9 mouse cellular contexts compared by ENCODE assay signal in the genomic region with DNA sequence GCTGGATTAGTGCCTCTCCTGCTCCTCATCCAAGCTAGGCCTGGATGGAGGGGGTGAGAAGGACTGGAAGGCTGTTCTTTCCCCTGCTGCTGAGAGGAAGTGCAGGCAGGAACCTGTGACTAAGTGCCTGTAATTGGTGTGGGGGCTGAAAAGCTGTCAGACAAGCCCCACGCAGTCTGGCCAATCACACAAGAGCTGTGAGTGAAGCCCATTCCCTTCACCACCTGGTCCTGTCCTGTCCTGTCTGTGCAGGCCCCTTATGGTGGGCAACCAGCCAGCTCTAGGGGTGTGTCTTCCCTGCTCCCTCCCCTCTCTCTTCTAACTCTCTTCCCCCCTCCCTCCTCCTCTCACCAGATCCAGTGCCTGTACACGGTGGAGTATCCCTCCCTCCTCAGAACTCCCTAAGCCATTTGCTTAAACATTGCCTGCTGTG. TPM values are rescaled to one million over a fixed set of nuclear protein-coding genes. Genes with fewer than 3 reads are reported as not detected.
DNase-seq lines count a peak whose midpoint lies in the region; ATAC-seq lines count a peak whose summit lies in the region.
"Had no signal": no experiment of that assay in that cellular context is flagged by ENCODE, and none has a peak within 500 bp of the region (broad histone marks: within the 10 kb centered on the region; RNA-seq: fewer than 3 reads in every experiment).

No protein-coding gene starts in this region.

- no peaks in the 10 kb centered on the region for H3K9me3 ChIP-seq in intestine, embryonic 14.5 days (ENCODE audit: control insufficient read depth, low read length)
- H3K9me3 ChIP-seq in limb, embryonic 12.5 days: 0 out of 2 replicates have a peak, but pooled peaks cover 3% of the 10 kb centered on the region
- no peaks in the 10 kb centered on the region for H3K9me3 ChIP-seq in stomach, embryonic 15.5 days

- H3K4me3 ChIP-seq in intestine, embryonic 14.5 days (ENCODE audit: low read depth, low read length): no peak overlapping the region
- no peak overlapping the region for H3K4me3 ChIP-seq in limb, embryonic 12.5 days (replicated peaks)
- no peak overlapping the region for H3K4me3 ChIP-seq in stomach, embryonic 15.5 days (replicated peaks)

- peak overlapping the region; percentile 18; the same call in 1 of the 2 replicates for H3K4me2 ChIP-seq in intestine, embryonic 14.5 days (ENCODE audit: low read length)
- H3K4me2 ChIP-seq in limb, embryonic 12.5 days: no peak overlapping the region
- no peak overlapping the region for H3K4me2 ChIP-seq in stomach, embryonic 15.5 days

- H3K27me3 ChIP-seq in intestine, embryonic 14.5 days (replicated peaks; ENCODE audit: control insufficient read depth, insufficient read depth, low read length): no peaks in the 10 kb centered on the region
- no peaks in the 10 kb centered on the region for H3K27me3 ChIP-seq in limb, embryonic 12.5 days
- H3K27me3 ChIP-seq in stomach, embryonic 15.5 days (replicated peaks): no peaks in the 10 kb centered on the region

- no peak overlapping the region for H3K9ac ChIP-seq in intestine, embryonic 14.5 days (ENCODE audit: low read length)
- 0 out of 2 replicates have a peak overlapping the region, but pooled peaks have one; percentile 6 for H3K9ac ChIP-seq in limb, embryonic 12.5 days (replicated peaks)
- no peak overlapping the region for H3K9ac ChIP-seq in stomach, embryonic 15.5 days

- H3K27ac ChIP-seq in intestine, embryonic 14.5 days (ENCODE audit: low read depth): peak overlapping the region; percentile 87
- H3K27ac ChIP-seq in limb, embryonic 12.5 days: peak overlapping the region; percentile 87
- peak overlapping the region; percentile 91 for H3K27ac ChIP-seq in stomach, embryonic 15.5 days

- H3K4me1 ChIP-seq in intestine, embryonic 14.5 days (replicated peaks; ENCODE audit: control insufficient read depth, insufficient read depth, low read length): peaks cover 25% of the 10 kb centered on the region
- peaks cover 18% of the 10 kb centered on the region for H3K4me1 ChIP-seq in limb, embryonic 12.5 days (replicated peaks)
- peaks cover 35% of the 10 kb centered on the region for H3K4me1 ChIP-seq in stomach, embryonic 15.5 days

- peak; percentile 93 for ATAC-seq in intestine, embryonic 14.5 days (replicated peaks; ENCODE audit: low FRiP score, low TSS enrichment, low read depth)
- peak; percentile 96 for ATAC-seq in limb, embryonic 12.5 days (ENCODE audit: insufficient number of reproducible peaks, insufficient read depth, low FRiP score, low TSS enrichment, low read depth)
- peak; percentile 89 for ATAC-seq in stomach, embryonic 15.5 days (ENCODE audit: insufficient read depth, low FRiP score, low read depth)

- WGBS in intestine, embryonic 14.5 days: 0% methylated on average over 2 of the region's 2 CpGs
- WGBS in limb, embryonic 12.5 days: 4% methylated on average over 2 of the region's 2 CpGs
- WGBS in stomach, embryonic 15.5 days: 4% methylated on average over 2 of the region's 2 CpGs

- H3K36me3 ChIP-seq in intestine, embryonic 14.5 days (ENCODE audit: control insufficient read depth, insufficient read depth, low read length): no peaks in the 10 kb centered on the region
- H3K36me3 ChIP-seq in limb, embryonic 12.5 days: no peaks in the 10 kb centered on the region
- H3K36me3 ChIP-seq in stomach, embryonic 15.5 days: no peaks in the 10 kb centered on the region

- DNase-seq in kidney, adult 11 months: peak; percentile 24
- no peak for DNase-seq in kidney, adult 18-20 months
- DNase-seq in adrenal gland, postnatal 25 days: peak; percentile 38
- peak; percentile 73 for DNase-seq in forelimb bud, embryonic 11.5 days (ENCODE audit: low read depth, low spot score)
- DNase-seq in intestine, embryonic 14.5 days (ENCODE audit: low spot score): peak; percentile 80
- no peak for DNase-seq in spleen, postnatal 4 days (ENCODE audit: low spot score in 2 of 2)

RNA-seq across cellular contexts. Expression of gene Sult5a1, which starts 20.5 kb away (rescaled TPM):
- total RNA-seq in adrenal gland, postnatal 25 days (2021): 5.3 and 5.5 TPM in 2 replicates
- 17.5 and 18.7 TPM in 2 replicates for polyA plus RNA-seq in intestine, embryonic 14.5 days (2014; fragmentation: Nextera tagmentation; extraction: Ambion mirVana)
- 15.9 and 16.0 TPM in 2 replicates for polyA plus RNA-seq in limb, embryonic 12.5 days (2016; fragmentation: Nextera tagmentation; extraction: Ambion mirVana)
- 14.2 and 15.6 TPM in 2 replicates for polyA plus RNA-seq in stomach, embryonic 15.5 days (2015; fragmentation: Nextera tagmentation; extraction: Ambion mirVana)
- polyA plus RNA-seq: G1E had no signal

RNA-seq across cellular contexts. Expression of gene Cpne7, which starts 20.5 kb away (rescaled TPM):
- total RNA-seq in adrenal gland, postnatal 25 days (2021): 4.6 and 6.4 TPM in 2 replicates
- polyA plus RNA-seq in intestine, embryonic 14.5 days (2014; fragmentation: Nextera tagmentation; extraction: Ambion mirVana): 0.70 and 0.85 TPM in 2 replicates
- 0.40 and 0.53 TPM in 2 replicates for polyA plus RNA-seq in limb, embryonic 12.5 days (2016; fragmentation: Nextera tagmentation; extraction: Ambion mirVana)
- 2.0 and 2.3 TPM in 2 replicates for polyA plus RNA-seq in stomach, embryonic 15.5 days (2015; fragmentation: Nextera tagmentation; extraction: Ambion mirVana)

RNA-seq across cellular contexts. Expression of gene Rpl13, which starts 35.5 kb away (rescaled TPM):
- total RNA-seq in adrenal gland, postnatal 25 days (2021): 560 and 633 TPM in 2 replicates
- 1,906 and 1,976 TPM in 2 replicates for polyA plus RNA-seq in intestine, embryonic 14.5 days (2014; fragmentation: Nextera tagmentation; extraction: Ambion mirVana)
- polyA plus RNA-seq in limb, embryonic 12.5 days (2016; fragmentation: Nextera tagmentation; extraction: Ambion mirVana): 1,503 and 1,509 TPM in 2 replicates
- polyA plus RNA-seq in stomach, embryonic 15.5 days (2015; fragmentation: Nextera tagmentation; extraction: Ambion mirVana): 1,122 and 1,488 TPM in 2 replicates

RNA-seq across cellular contexts. Expression of gene Dpep1, which starts 48.4 kb away (rescaled TPM):
- total RNA-seq in adrenal gland, postnatal 25 days (2021): 30.1 and 32.6 TPM in 2 replicates
- 0.28 and 1.3 TPM in 2 replicates for polyA plus RNA-seq in intestine, embryonic 14.5 days (2014; fragmentation: Nextera tagmentation; extraction: Ambion mirVana)
- 1.4 and 1.5 TPM in 2 replicates for polyA plus RNA-seq in limb, embryonic 12.5 days (2016; fragmentation: Nextera tagmentation; extraction: Ambion mirVana)
- 2.0 and 3.9 TPM in 2 replicates for polyA plus RNA-seq in stomach, embryonic 15.5 days (2015; fragmentation: Nextera tagmentation; extraction: Ambion mirVana)
- polyA plus RNA-seq: G1E had no signal

Comparison
In these comparisons a context has a peak if more than half of its experiments do, and no peak if none do; other contexts are left out.
1. DNase-seq: peak in kidney, adult 11 months (single experiment), adrenal gland, postnatal 25 days (single experiment), forelimb bud, embryonic 11.5 days (single experiment) and intestine, embryonic 14.5 days (single experiment); none in kidney, adult 18-20 months (single experiment) and spleen, postnatal 4 days (0 of 2).
2. Peak in every context shown above with its lines, with median percentiles within 50 percentile points of each other: ATAC-seq and H3K27ac ChIP-seq.